In the genomic region with DNA sequence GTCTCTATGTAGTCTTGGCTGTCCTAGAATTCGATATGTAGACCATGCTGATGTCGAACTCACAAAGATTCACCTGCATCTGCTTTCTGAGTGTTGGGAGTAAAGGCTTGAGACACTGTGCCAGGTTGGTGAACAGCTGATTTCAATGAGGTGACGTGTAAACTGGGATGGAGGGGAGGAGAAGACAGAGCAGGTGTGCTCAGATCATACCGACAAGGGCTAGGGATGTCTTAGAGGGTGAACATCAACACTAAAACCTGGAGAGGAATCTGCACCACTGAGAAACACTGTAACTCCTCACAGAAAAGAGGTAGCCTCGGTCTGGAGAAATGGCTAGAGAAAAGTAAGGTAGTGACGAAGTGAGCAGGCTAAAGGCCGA, we compare ENCODE assay signal across 8 mouse cellular contexts. TPM values are rescaled to one million over a fixed set of nuclear protein-coding genes. Genes with fewer than 3 reads are reported as not detected.
DNase-seq lines count a peak whose midpoint lies in the region; ATAC-seq and TF ChIP-seq lines count a peak whose summit lies in the region.

No protein-coding gene starts in this region.

- no peak for TF ChIP-seq CTCF in olfactory bulb, adult 2 months (IDR thresholded peaks at IDR 0.05; ENCODE audit: insufficient read depth, low read depth, low read length)

- H3K36me3 ChIP-seq in lung, embryonic 15.5 days: peaks cover 29% of the 10 kb centered on the region
- peaks cover 29% of the 10 kb centered on the region for H3K36me3 ChIP-seq in limb, embryonic 10.5 days

- H3K9me3 ChIP-seq in lung, embryonic 15.5 days: no peaks in the 10 kb centered on the region
- H3K9me3 ChIP-seq in limb, embryonic 10.5 days (replicated peaks): no peaks in the 10 kb centered on the region

- intact Hi-C loops in left cerebral cortex, postnatal 4 days (cut with DNase I): no loop called here

- 0 out of 2 replicates have a peak overlapping the region, but pooled peaks have one; percentile 94 for H3K27ac ChIP-seq in lung, embryonic 15.5 days
- H3K27ac ChIP-seq in limb, embryonic 10.5 days: peak overlapping the region; percentile 88
- no peak overlapping the region for H3K27ac ChIP-seq in olfactory bulb, adult 2 months (ENCODE audit: insufficient read depth, low read depth, low read length)

- ATAC-seq in lung, embryonic 15.5 days (ENCODE audit: borderline replicate concordance, extremely low read depth, low FRiP score, low TSS enrichment): peak; percentile 24
- ATAC-seq in erythroblast, adult 5-6 weeks (replicated peaks; ENCODE audit: low FRiP score, poor library complexity, severe bottlenecking): peak; percentile 50

- peak overlapping the region; percentile 98 for H3K4me3 ChIP-seq in lung, embryonic 15.5 days
- peak overlapping the region; percentile 83 for H3K4me3 ChIP-seq in limb, embryonic 10.5 days
- peak overlapping the region; percentile 80 for H3K4me3 ChIP-seq in olfactory bulb, adult 2 months (ENCODE audit: insufficient read depth, low read depth, low read length)

- peak overlapping the region; percentile 85 for H3K4me2 ChIP-seq in lung, embryonic 15.5 days

- 3% methylated on average over 7 of the region's 7 CpGs for WGBS in lung, embryonic 15.5 days
- WGBS in limb, embryonic 10.5 days: 6% methylated on average over 7 of the region's 7 CpGs
- WGBS in olfactory bulb, adult 2 months: 6% methylated on average over 7 of the region's 7 CpGs

- no peaks in the 10 kb centered on the region for H3K27me3 ChIP-seq in lung, embryonic 15.5 days
- H3K27me3 ChIP-seq in limb, embryonic 10.5 days (ENCODE audit: low read depth, poor library complexity, severe bottlenecking): no peaks in the 10 kb centered on the region

- peak overlapping the region; percentile 81 for H3K9ac ChIP-seq in lung, embryonic 15.5 days

- peaks cover 15% of the 10 kb centered on the region for H3K4me1 ChIP-seq in lung, embryonic 15.5 days
- peaks cover 20% of the 10 kb centered on the region for H3K4me1 ChIP-seq in limb, embryonic 10.5 days
- H3K4me1 ChIP-seq in olfactory bulb, adult 2 months (ENCODE audit: control insufficient read depth, insufficient read depth, low read length): peaks cover 2% of the 10 kb centered on the region; the same call in 1 of the 2 replicates

- no peak for DNase-seq in lung, postnatal 10 days
- DNase-seq in limb, embryonic 10.5 days (ENCODE audit: low spot score): no peak
- DNase-seq in frontal cortex, postnatal 36 days (ENCODE audit: low spot score in 2 of 2): no peak
- no peak for DNase-seq in left cerebral cortex, postnatal 4 days
- DNase-seq in layer of hippocampus, adult 18-20 months (ENCODE audit: low spot score in 2 of 2): no peak

- no peak for TF ChIP-seq POLR2A in olfactory bulb, adult 2 months (IDR thresholded peaks at IDR 0.05; ENCODE audit: insufficient read depth, low read depth, low read length)

RNA-seq across cellular contexts. Expression of a gene that starts 0.4 kb away (rescaled TPM):
- 38.1 and 39.9 TPM in 2 replicates for polyA plus RNA-seq in lung, embryonic 15.5 days (2015; fragmentation: Nextera tagmentation; extraction: Ambion mirVana)
- total RNA-seq in erythroblast, adult 5-6 weeks (2015; ENCODE audit: low replicate concordance): 15.9 and 28.2 TPM in 2 replicates
- total RNA-seq in erythroblast, adult 5-6 weeks (2017; ENCODE audit: low replicate concordance): 43.3 and 49.6 TPM in 2 replicates
- polyA plus RNA-seq in limb, embryonic 10.5 days (2016; fragmentation: Nextera tagmentation; extraction: Ambion mirVana): 28.7 and 35.5 TPM in 2 replicates
- polyA plus RNA-seq in olfactory bulb, adult 2 months (2012; ENCODE audit: insufficient read depth, insufficient read length, low replicate concordance, missing spikeins): not detected in 2 replicates
- total RNA-seq in left cerebral cortex, postnatal 4 days (2021): 10 to 100 TPM; 19.2 to 21.4 TPM
- 10 to 100 TPM; 35.1 to 38.9 TPM for total RNA-seq in layer of hippocampus, adult 18-20 months (2021)

RNA-seq across cellular contexts. Expression of a gene that starts 12.1 kb away (rescaled TPM):
- 16.1 and 17.1 TPM in 2 replicates for polyA plus RNA-seq in lung, embryonic 15.5 days (2015; fragmentation: Nextera tagmentation; extraction: Ambion mirVana)
- 78.2 and 93.0 TPM in 2 replicates for total RNA-seq in erythroblast, adult 5-6 weeks (2015; ENCODE audit: low replicate concordance)
- total RNA-seq in erythroblast, adult 5-6 weeks (2017; ENCODE audit: low replicate concordance): 62.9 and 70.7 TPM in 2 replicates
- polyA plus RNA-seq in limb, embryonic 10.5 days (2016; fragmentation: Nextera tagmentation; extraction: Ambion mirVana): 38.0 and 39.0 TPM in 2 replicates
- polyA plus RNA-seq in olfactory bulb, adult 2 months (2012; ENCODE audit: insufficient read depth, insufficient read length, low replicate concordance, missing spikeins): not detected in 2 replicates
- total RNA-seq in left cerebral cortex, postnatal 4 days (2021): 10 to 100 TPM; 47.4 to 48.1 TPM
- 10 to 100 TPM; 26.8 to 30.3 TPM for total RNA-seq in layer of hippocampus, adult 18-20 months (2021)

RNA-seq across cellular contexts. Expression of a gene that starts 23.9 kb away (rescaled TPM):
- polyA plus RNA-seq in lung, embryonic 15.5 days (2015; fragmentation: Nextera tagmentation; extraction: Ambion mirVana): 21.8 and 23.2 TPM in 2 replicates
- total RNA-seq in erythroblast, adult 5-6 weeks (2015; ENCODE audit: low replicate concordance): 8.3 and 10.4 TPM in 2 replicates
- 34.5 and 39.0 TPM in 2 replicates for total RNA-seq in erythroblast, adult 5-6 weeks (2017; ENCODE audit: low replicate concordance)
- 22.0 and 24.8 TPM in 2 replicates for polyA plus RNA-seq in limb, embryonic 10.5 days (2016; fragmentation: Nextera tagmentation; extraction: Ambion mirVana)
- not detected in 2 replicates for polyA plus RNA-seq in olfactory bulb, adult 2 months (2012; ENCODE audit: insufficient read depth, insufficient read length, low replicate concordance, missing spikeins)
- total RNA-seq in left cerebral cortex, postnatal 4 days (2021): 10 to 100 TPM; 12.7 to 18.1 TPM
- total RNA-seq in layer of hippocampus, adult 18-20 months (2021): 10 to 100 TPM; 26.1 to 26.8 TPM

RNA-seq across cellular contexts. Expression of a gene that starts 23.9 kb away (rescaled TPM):
- polyA plus RNA-seq in lung, embryonic 15.5 days (2015; fragmentation: Nextera tagmentation; extraction: Ambion mirVana): 21.9 and 27.6 TPM in 2 replicates
- 107 and 131 TPM in 2 replicates for total RNA-seq in erythroblast, adult 5-6 weeks (2015; ENCODE audit: low replicate concordance)
- total RNA-seq in erythroblast, adult 5-6 weeks (2017; ENCODE audit: low replicate concordance): 137 and 142 TPM in 2 replicates
- polyA plus RNA-seq in limb, embryonic 10.5 days (2016; fragmentation: Nextera tagmentation; extraction: Ambion mirVana): 19.1 and 23.9 TPM in 2 replicates
- not detected in 2 replicates for polyA plus RNA-seq in olfactory bulb, adult 2 months (2012; ENCODE audit: insufficient read depth, insufficient read length, low replicate concordance, missing spikeins)
- total RNA-seq in left cerebral cortex, postnatal 4 days (2021): 10 to 100 TPM; 62.7 to 75.7 TPM
- total RNA-seq in layer of hippocampus, adult 18-20 months (2021): 100 to 1,000 TPM; 108 to 115 TPM

RNA-seq across cellular contexts. Expression of a gene that starts 25.5 kb away (rescaled TPM):
- polyA plus RNA-seq in lung, embryonic 15.5 days (2015; fragmentation: Nextera tagmentation; extraction: Ambion mirVana): 48.6 and 49.8 TPM in 2 replicates
- total RNA-seq in erythroblast, adult 5-6 weeks (2015; ENCODE audit: low replicate concordance): 30.7 and 38.0 TPM in 2 replicates
- 45.0 and 54.0 TPM in 2 replicates for total RNA-seq in erythroblast, adult 5-6 weeks (2017; ENCODE audit: low replicate concordance)
- 31.5 and 35.3 TPM in 2 replicates for polyA plus RNA-seq in limb, embryonic 10.5 days (2016; fragmentation: Nextera tagmentation; extraction: Ambion mirVana)
- polyA plus RNA-seq in olfactory bulb, adult 2 months (2012; ENCODE audit: insufficient read depth, insufficient read length, low replicate concordance, missing spikeins): not detected in 2 replicates
- total RNA-seq in left cerebral cortex, postnatal 4 days (2021): 100 to 1,000 TPM; 122 to 123 TPM
- total RNA-seq in layer of hippocampus, adult 18-20 months (2021): 100 to 1,000 TPM; 183 to 185 TPM
